Comparison of ENCODE assay signal across 8 mouse cellular contexts in the genomic region with DNA sequence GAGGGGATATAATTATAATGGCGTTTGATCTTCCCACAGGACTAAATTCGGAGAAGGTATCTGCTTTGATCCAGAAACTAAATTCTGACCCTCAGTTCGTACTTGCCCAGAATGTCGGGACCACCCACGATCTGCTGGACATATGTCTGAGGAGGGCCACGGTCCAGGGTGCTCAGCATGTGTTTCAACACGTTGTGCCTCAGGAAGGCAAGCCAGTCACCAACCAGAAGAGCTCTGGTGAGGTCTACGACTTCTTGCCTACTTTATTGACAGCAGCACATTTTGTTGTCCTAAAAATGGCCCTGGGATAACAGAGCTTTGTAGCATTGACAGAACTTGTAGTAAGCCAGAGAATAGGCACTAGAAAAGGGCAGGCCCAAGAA. TPM values are rescaled to one million over a fixed set of nuclear protein-coding genes. Genes with fewer than 3 reads are reported as not detected.
DNase-seq lines count a peak whose midpoint lies in the region; ATAC-seq lines count a peak whose summit lies in the region.

No protein-coding gene starts in this region.

- H3K79me2 ChIP-seq in macrophage (ENCODE audit: inconsistent target), result peaks cover 44% of the 10 kb centered on the region

- H3K4me3 ChIP-seq in kidney, embryonic 15.5 days (replicated peaks), result peak overlapping the region; percentile 72
- H3K4me3 ChIP-seq in hindbrain, embryonic 12.5 days, result peak overlapping the region; percentile 83
- H3K4me3 ChIP-seq in macrophage (ENCODE audit: inconsistent target), result peak overlapping the region; percentile 60

- peak overlapping the region; percentile 94; the same call in 1 of the 2 replicates for H3K27ac ChIP-seq in kidney, embryonic 15.5 days
- H3K27ac ChIP-seq in hindbrain, embryonic 12.5 days, result no peak overlapping the region
- H3K27ac ChIP-seq in macrophage, result no peak overlapping the region

- peaks cover 21% of the 10 kb centered on the region; the same call in 1 of the 2 replicates for H3K4me1 ChIP-seq in kidney, embryonic 15.5 days
- H3K4me1 ChIP-seq in hindbrain, embryonic 12.5 days, result peaks cover 10% of the 10 kb centered on the region

- 1% methylated on average over 8 of the region's 8 CpGs for WGBS in kidney, embryonic 15.5 days
- WGBS in hindbrain, embryonic 12.5 days, result 6% methylated on average over 8 of the region's 8 CpGs
- WGBS in macrophage (ENCODE audit: missing documents), result 8% methylated on average over 8 of the region's 8 CpGs

- no peaks in the 10 kb centered on the region for H3K27me3 ChIP-seq in kidney, embryonic 15.5 days
- H3K27me3 ChIP-seq in hindbrain, embryonic 12.5 days, result no peaks in the 10 kb centered on the region

- no peak for DNase-seq in kidney, postnatal 14 days
- DNase-seq in ES-CJ7 (ENCODE audit: low read depth, low spot score), result peak; percentile 9
- peak; percentile 45 to 51 for DNase-seq in cerebellum, postnatal 25 days
- no peak for DNase-seq in gastrocnemius, postnatal 36 days
- DNase-seq in right cerebral cortex, postnatal 14 days, result no peak

- H3K36me3 ChIP-seq in kidney, embryonic 15.5 days, result peaks cover 26% of the 10 kb centered on the region
- peaks cover 7% of the 10 kb centered on the region for H3K36me3 ChIP-seq in hindbrain, embryonic 12.5 days
- 0 out of 2 replicates have a peak, but pooled peaks cover 5% of the 10 kb centered on the region for H3K36me3 ChIP-seq in macrophage (ENCODE audit: inconsistent target)

- intact Hi-C loops in gastrocnemius, postnatal 36 days (cut with DNase I), result no loop called here

- ATAC-seq in kidney, embryonic 15.5 days (replicated peaks; ENCODE audit: low FRiP score), result peak; percentile 34
- 0 out of 2 replicates have a peak, but pooled peaks have one; percentile 4 for ATAC-seq in hindbrain, embryonic 12.5 days (ENCODE audit: low FRiP score)

- peak overlapping the region; percentile 83 for H3K9ac ChIP-seq in kidney, embryonic 15.5 days
- peak overlapping the region; percentile 89 for H3K9ac ChIP-seq in hindbrain, embryonic 12.5 days

- H3K4me2 ChIP-seq in kidney, embryonic 15.5 days, result peak overlapping the region; percentile 78
- peak overlapping the region; percentile 86 for H3K4me2 ChIP-seq in hindbrain, embryonic 12.5 days (replicated peaks)

- no peaks in the 10 kb centered on the region for H3K9me3 ChIP-seq in kidney, embryonic 15.5 days (replicated peaks)
- no peaks in the 10 kb centered on the region for H3K9me3 ChIP-seq in hindbrain, embryonic 12.5 days (replicated peaks)

RNA-seq across cellular contexts. Expression of a gene that starts 21.6 kb away (rescaled TPM):
- 175 and 176 TPM in 2 replicates for polyA plus RNA-seq in kidney, embryonic 15.5 days (2015; fragmentation: Nextera tagmentation; extraction: Ambion mirVana)
- polyA plus RNA-seq in hindbrain, embryonic 12.5 days (2016; fragmentation: Nextera tagmentation; extraction: Ambion mirVana), result 168 and 186 TPM in 2 replicates
- 10 to 100 TPM; 18.1 to 74.2 (median 47.6) TPM for total RNA-seq in macrophage (2018; cell fraction: chromatin; rRNA removed)
- 10 to 100 TPM; 20.3 to 39.2 (median 28.7) TPM for total RNA-seq in macrophage (2018; cell fraction: cytosol; rRNA removed)
- total RNA-seq in macrophage (2018; cell fraction: nucleus; rRNA removed), result 10 to 100 TPM; 16.7 to 54.4 (median 30.1) TPM
- polyA plus RNA-seq in macrophage (2018), result 29.1 to 95.7 TPM (median 47.4 TPM) in 3 replicates
- 10 to 100 TPM; 29.6 to 33.0 TPM for total RNA-seq in gastrocnemius, postnatal 36 days (2021)

RNA-seq across cellular contexts. Expression of a gene that starts 44.2 kb away (rescaled TPM):
- polyA plus RNA-seq in kidney, embryonic 15.5 days (2015; fragmentation: Nextera tagmentation; extraction: Ambion mirVana), result 1.7 and 2.8 TPM in 2 replicates
- 0.21 TPM in 1 of 2 replicates, not detected in the other for polyA plus RNA-seq in hindbrain, embryonic 12.5 days (2016; fragmentation: Nextera tagmentation; extraction: Ambion mirVana)
- total RNA-seq in macrophage (2018; cell fraction: chromatin; rRNA removed), result not detected
- under 1 TPM in 2 of 26 experiments, not detected in 24; 0.11 to 0.15 TPM for total RNA-seq in macrophage (2018; cell fraction: cytosol; rRNA removed)
- total RNA-seq in macrophage (2018; cell fraction: nucleus; rRNA removed), result under 1 TPM in 2 of 26 experiments, not detected in 24; 0.36 to 0.58 TPM
- polyA plus RNA-seq in macrophage (2018), result not detected in 3 replicates
- under 1 TPM in 1 of 2 experiments, not detected in 1; 0.41 TPM for total RNA-seq in gastrocnemius, postnatal 36 days (2021)

RNA-seq across cellular contexts. Expression of a gene that starts 52.2 kb away (rescaled TPM):
- polyA plus RNA-seq in kidney, embryonic 15.5 days (2015; fragmentation: Nextera tagmentation; extraction: Ambion mirVana), result 1.6 and 2.1 TPM in 2 replicates
- polyA plus RNA-seq in hindbrain, embryonic 12.5 days (2016; fragmentation: Nextera tagmentation; extraction: Ambion mirVana), result 4.3 and 4.4 TPM in 2 replicates
- total RNA-seq in macrophage (2018; cell fraction: chromatin; rRNA removed), result under 1 TPM in 6 of 26 experiments, not detected in 20; 0.37 to 0.67 (median 0.50) TPM
- total RNA-seq in macrophage (2018; cell fraction: cytosol; rRNA removed), result under 1 TPM in 18 of 26 experiments, not detected in 8; 0.03 to 0.23 (median 0.11) TPM
- 1 to 10 TPM in 1 of 26 experiments, under 1 TPM in 8, not detected in 17; 0.21 to 1.5 (median 0.30) TPM for total RNA-seq in macrophage (2018; cell fraction: nucleus; rRNA removed)
- 0.09 to 0.23 TPM in 2 of 3 replicates, not detected in the other for polyA plus RNA-seq in macrophage (2018)
- total RNA-seq in gastrocnemius, postnatal 36 days (2021), result under 1 TPM; 0.15 to 0.31 TPM

Comparison
In these comparisons a context has a peak if more than half of its experiments do, and no peak if none do; other contexts are left out.
1. DNase-seq: peak in ES-CJ7 (single experiment) and cerebellum, postnatal 25 days (2 of 2); none in kidney, postnatal 14 days (single experiment), gastrocnemius, postnatal 36 days (0 of 2) and right cerebral cortex, postnatal 14 days (single experiment).
2. Peak in every context shown above with its lines, with median percentiles within 50 percentile points of each other: H3K4me3 ChIP-seq.